Mouse (Mus musculus) mouse trophoblast stem cell (cell line): ENCODE results near the gene Nms.

Source experiments
- in situ Hi-C, 2 experiments: fragments of 300-500 bp; cut with MseI, MboI; formaldehyde crosslinking; loops; 2 replicates in 1 of 2; 3 replicates in 1 of 2; pipeline ENCODE4 v1.15.1; 2025

Nms gene

DNA sequence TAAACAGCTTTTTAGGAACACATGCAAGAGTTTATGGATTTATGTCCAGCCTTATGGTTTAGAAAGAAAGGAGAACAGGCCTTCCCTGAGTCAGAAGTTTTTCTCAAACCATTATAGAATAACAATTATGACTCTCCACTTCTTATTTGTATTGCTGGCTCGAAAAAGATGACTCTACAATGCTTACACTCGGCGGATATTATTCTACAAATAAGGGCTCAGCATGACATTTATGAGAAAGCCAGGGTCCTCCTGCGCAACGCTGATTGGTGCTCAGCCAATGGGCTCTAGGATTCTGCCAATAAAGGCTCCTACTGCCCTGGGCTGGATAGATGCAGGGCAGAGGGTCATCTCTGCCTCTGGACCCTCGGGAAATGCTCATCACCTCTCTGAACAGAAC is at the start of gene Nms:
Gene Nms, plus strand, starts transcription at position 301 of the 400 bp plus-strand sequence.
- in situ Hi-C loops: loop anchor here (5.0 to 10.0 kb wide), 3 partner anchors 74 to 114 kb away; no protein-coding TSS in a partner anchor

GRCm38 (mm10) chr1:38891444-38891843 is 47.5 kb upstream of the Nms start:
- in situ Hi-C loops: no loop called here

GRCm38 (mm10) chr1:38893081-38893480 is 45.9 kb upstream of the Nms start:
- in situ Hi-C loops: no loop called here

DNA sequence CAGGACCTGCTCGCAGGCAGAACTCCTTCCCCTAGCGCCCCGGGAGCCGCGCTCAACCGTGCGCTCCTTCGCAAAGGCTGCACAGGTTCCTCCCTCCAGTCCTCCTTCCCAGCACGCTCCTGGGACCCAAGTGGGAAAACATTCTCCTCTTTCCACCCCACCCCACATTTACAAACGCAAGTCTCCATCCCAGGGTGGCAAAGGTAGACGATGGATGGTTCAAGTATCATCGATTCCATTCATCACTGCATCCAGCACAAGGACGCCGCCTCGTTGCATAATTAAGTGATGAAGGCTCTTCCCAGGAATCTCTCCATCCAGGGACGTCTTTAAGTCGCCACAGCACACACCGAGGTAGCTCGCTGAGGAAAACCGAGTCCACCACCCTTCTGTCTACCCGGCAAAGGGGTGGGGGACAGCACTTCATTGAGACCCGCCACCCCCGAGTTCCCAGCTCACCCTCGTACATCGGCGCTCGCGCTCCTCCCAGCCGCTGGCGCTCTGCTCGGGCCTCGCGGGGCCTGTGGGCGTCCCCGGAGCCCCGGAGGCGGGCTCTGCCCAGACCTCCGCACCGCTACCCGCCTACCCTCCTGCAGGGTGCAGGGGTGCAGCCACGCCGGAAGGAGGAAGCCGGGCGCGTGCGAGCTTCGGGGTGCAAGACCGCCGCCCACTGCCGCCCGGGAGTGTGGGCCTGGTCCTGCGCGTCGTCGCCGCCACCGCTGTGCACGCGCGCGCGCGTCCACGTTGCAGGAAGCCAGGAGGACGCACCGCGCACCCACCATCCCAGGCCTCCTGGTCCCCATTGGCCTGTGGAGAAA is 41.3 kb upstream of the Nms start, which contains the start of gene Chst10:
Gene Chst10, minus strand, starts transcription at position 731 of the 818 bp plus-strand sequence.
- in situ Hi-C loops: no loop called here

GRCm38 (mm10) chr1:38902571-38902970 is 36.4 kb upstream of the Nms start:
- in situ Hi-C loops: no loop called here

GRCm38 (mm10) chr1:38903985-38904384 is 35.0 kb upstream of the Nms start:
- in situ Hi-C loops: no loop called here

- in situ Hi-C loops: no loop called here
These were observed 10.0 kb upstream of the Nms start for GRCm38 (mm10) chr1:38928996-38929395.

DNA sequence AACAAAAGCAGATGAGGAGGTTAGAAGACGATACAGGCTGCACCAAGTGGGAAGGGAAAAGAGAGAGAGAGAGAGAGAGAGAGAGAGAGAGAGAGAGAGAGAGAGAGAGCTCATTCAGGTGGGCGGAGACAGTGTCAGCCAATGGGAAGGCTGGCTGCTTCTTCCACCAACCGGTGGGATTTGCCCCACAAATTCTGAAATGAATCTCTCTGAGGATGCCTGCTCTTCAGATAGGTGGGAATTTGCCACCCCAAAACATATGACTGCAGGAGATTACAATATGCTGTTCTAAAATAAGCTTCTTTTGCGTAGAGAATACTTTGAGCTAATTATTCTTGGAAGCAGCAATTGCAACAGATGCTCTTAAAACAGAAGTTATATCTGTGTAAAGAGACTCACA is 9.5 kb upstream of the Nms start:
- in situ Hi-C loops: no loop called here

GRCm38 (mm10) chr1:38930767-38931166 is 8.2 kb upstream of the Nms start:
- in situ Hi-C loops: loop anchor here (10.0 kb wide), 2 partner anchors 66 to 106 kb away; no protein-coding TSS in a partner anchor

GRCm38 (mm10) chr1:38934668-38935067 is 4.3 kb upstream of the Nms start:
- in situ Hi-C loops: loop anchor here (5.0 to 10.0 kb wide), 3 partner anchors 70 to 110 kb away; no protein-coding TSS in a partner anchor

DNA sequence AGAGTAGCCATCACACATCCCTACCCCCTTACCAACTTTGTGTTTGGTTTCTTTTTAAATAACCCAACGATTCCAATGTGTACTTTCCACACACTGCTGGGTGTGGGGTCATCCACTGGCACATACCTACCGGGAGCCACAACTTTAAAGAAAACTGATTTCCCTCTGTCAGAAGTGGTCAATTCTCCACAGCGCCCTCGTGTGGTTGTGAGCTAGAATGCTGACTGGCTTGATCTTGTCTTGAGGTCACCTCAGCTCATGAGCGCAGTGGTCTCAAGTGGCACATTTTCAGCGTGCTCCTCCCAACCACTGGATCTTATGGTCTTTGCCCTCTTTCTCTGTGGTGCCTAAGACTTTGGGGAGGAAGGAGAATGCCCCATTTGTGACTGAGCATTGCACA is 2.2 kb upstream of the Nms start:
- in situ Hi-C loops: loop anchor here (5.0 to 10.0 kb wide), 3 partner anchors 72 to 112 kb away; no protein-coding TSS in a partner anchor

DNA sequence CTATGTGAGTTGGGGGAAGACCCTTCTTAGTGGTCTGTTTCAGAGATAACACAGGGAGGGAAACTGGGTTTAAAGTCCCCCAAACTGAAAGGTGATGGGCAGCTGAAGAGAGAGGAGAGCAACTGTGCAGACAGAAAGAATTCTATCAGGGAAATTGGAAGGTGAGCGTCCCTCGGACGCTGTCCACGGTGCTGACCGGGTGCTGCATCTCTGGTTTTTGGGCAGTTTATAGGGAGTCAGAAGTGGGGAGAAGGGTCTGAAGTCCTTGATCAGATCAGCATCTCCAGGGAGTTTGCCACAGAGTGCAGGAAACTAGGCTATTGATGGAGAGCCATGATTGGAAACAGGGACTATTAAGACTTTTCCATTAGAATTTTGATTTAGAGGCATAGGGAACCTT is 659 bp downstream of the Nms start:
- in situ Hi-C loops: loop anchor here (5.0 to 10.0 kb wide), 3 partner anchors 75 to 115 kb away; no protein-coding TSS in a partner anchor

GRCm38 (mm10) chr1:38956457-38956856 is 17.5 kb downstream of the Nms start:
- in situ Hi-C loops: no loop called here

- in situ Hi-C loops: no loop called here
These were observed 30.2 kb downstream of the Nms start for GRCm38 (mm10) chr1:38969116-38969515.

DNA sequence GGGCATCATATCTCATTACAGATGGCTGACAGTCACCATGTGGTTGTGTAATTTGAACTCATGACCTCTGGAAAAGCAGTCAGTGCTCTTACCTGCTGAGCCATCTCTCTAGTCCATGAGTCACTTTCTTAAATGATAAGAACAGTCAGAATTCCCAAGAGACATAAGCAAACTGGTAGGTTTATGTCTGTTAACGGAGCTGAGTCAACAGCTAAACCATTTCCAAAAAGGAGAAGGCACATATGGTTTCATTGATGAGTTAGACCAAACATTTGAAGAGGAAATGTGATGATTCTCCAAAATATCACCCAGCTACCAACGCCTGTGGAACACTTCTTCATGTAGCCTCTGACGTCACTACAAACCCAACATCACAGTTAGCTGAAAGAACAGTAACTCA is 32.8 kb downstream of the Nms start:
- in situ Hi-C loops: no loop called here

GRCm38 (mm10) chr1:38972986-38973592 is 34.1 kb downstream of the Nms start:
- in situ Hi-C loops: no loop called here

DNA sequence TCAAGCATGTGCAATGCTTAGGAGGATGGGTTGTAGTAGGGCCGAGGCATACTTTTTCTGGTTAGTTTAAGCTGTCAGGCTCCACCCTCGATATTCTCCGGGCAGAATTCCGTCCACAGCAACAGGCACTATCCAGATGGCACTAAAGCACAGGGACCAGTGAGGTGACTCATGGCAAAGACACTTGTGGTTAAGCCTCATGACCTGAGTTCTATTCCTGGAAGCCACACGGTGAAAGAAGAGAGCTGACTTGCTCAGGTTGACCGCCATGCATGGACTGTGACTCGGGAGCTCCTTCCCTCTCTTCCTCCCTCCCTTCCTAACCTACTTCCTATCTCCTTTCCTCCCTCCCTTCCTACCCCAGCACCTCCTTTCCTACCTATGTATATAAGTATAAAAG is 41.0 kb downstream of the Nms start:
- in situ Hi-C loops: no loop called here

- in situ Hi-C loops: no loop called here
These were observed 44.9 kb downstream of the Nms start for GRCm38 (mm10) chr1:38983870-38984269.

DNA sequence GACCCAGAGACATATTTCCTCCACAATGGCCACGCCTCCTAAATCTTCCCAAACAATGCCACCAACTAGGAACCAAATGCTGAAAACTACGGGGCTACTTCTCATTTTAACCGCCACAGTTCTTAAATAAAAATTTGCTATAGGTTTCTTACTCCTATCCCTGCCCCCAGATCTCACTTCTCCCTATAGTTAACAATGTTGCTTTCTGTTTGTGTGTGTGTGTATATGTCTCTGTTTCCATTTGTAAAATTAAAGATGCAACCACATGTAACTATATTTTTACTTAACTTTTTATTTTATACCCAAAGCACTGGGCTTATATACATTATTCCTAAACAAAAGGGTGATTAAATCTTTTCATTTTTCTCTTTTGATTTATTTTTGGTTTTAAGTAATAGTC is 46.4 kb downstream of the Nms start, which contains the start of gene Pdcl3:
Gene Pdcl3, plus strand, starts transcription at position 301 of the 400 bp plus-strand sequence.
- in situ Hi-C loops: no loop called here

DNA sequence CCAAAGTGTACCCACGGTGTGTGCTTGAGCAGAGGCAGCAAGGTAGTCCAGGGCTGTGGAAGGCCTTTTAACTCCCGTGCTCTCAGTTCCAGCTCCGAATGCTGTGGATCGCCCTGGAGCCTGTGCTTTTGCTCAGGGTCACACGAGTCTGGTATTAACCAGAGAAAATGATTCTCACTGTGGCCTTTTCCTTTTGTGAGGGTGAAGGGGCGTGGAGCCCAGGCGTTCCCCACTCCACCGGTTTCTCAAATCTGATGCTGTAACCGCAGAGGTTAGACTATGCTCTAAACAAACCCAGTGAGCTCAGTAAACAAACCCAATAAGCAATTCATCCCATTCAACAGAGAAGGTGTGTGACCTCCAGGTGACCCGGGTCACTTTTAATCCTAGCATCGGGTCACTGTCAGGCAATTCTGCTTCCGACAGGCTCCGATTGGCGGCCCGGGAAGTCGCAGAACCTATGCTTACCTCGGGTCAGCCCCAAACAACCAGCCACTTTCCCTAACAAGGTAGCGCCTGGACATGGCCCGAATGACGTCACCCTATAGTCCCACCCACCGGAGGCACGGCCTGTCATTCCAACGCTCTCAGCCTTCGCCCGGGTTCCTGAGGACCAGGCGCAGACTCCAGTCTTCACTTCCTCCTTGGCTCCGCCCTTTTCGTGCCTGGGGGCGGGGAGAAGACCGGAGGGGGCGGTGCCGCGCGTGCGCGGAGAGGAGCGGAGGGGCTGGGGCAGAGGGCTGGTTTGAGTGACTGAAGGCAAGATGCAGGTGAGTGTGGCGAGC is 48.3 kb downstream of the Nms start:
- in situ Hi-C loops: no loop called here

GRCm38 (mm10) chr1:38987865-38988211 is 48.9 kb downstream of the Nms start:
- in situ Hi-C loops: no loop called here

GRCm38 (mm10) chr1:38988357-38988756 is 49.4 kb downstream of the Nms start:
- in situ Hi-C loops: no loop called here
